Mouse (Mus musculus) neural tube, embryonic 12.5 days (tissue): ENCODE measurements around the gene Iqca. TPM values are rescaled to one million over a fixed set of nuclear protein-coding genes. Genes with fewer than 3 reads are reported as not detected.

Source experiments
- ATAC-seq: fragments of 200-750 bp; cut with Nextera tagmentation; 2 replicates; pipeline ENCODE4 v1.8.0; 2017; ENCODE audit warnings: low read depth, mild to moderate bottlenecking, moderate TSS enrichment, moderate library complexity; ENCODE audit not compliant: low FRiP score
- H3K27ac ChIP-seq: fragments of 300-500 bp; sonication (generic); 2 replicates; pipeline ENCODE4 v1.5.1; 2016
- H3K27me3 ChIP-seq: fragments of 300-500 bp; sonication (generic); replicated peaks from 2 replicates; pipeline ENCODE4 v1.6.1; 2016; ENCODE audit warnings: mild to moderate bottlenecking
- H3K36me3 ChIP-seq: fragments of 300-500 bp; sonication (generic); 2 replicates; pipeline ENCODE4 v1.6.1; 2016; ENCODE audit warnings: mild to moderate bottlenecking
- H3K4me1 ChIP-seq: fragments of 300-500 bp; sonication (generic); 2 replicates; pipeline ENCODE4 v1.6.1; 2016
- H3K4me2 ChIP-seq: fragments of 300-500 bp; sonication (generic); replicated peaks from 2 replicates; pipeline ENCODE4 v1.6.1; 2016; ENCODE audit warnings: mild to moderate bottlenecking
- H3K4me3 ChIP-seq: fragments of 300-500 bp; sonication (generic); 2 replicates; pipeline ENCODE4 v1.5.1; 2016
- H3K9ac ChIP-seq: fragments of 300-500 bp; sonication (generic); 2 replicates; pipeline ENCODE4 v1.6.1; 2016; ENCODE audit warnings: mild to moderate bottlenecking
- H3K9me3 ChIP-seq: fragments of 300-500 bp; sonication (generic); 2 replicates; pipeline ENCODE4 v1.6.1; 2016; ENCODE audit warnings: mild to moderate bottlenecking
- WGBS: fragments of 180-500 bp; shearing (Covaris S2); methylation state at CpG from one replicate; pipeline ENCODE4 v1.1.7; 2016; 5-methylcytosine and 5-hydroxymethylcytosine counted together
- polyA plus RNA-seq: library from polyadenylated mRNA; unstranded; fragments of >200 nt; fragmentation: Nextera tagmentation; extraction: Ambion mirVana; gene quantifications from 2 replicates; pipeline ENCODE4 v1.2.1, GENCODE M21; 2016

Gene Iqca
- polyA plus RNA-seq, 1 experiment from 2014 or later: 0.13 TPM

- Histone ChIP-seq H3K36me3 (no peaks in the 10 kb centered on the region), H3K9ac (no peak overlapping the region), H3K4me1 (no peaks in the 10 kb centered on the region; the same call in 1 of the 2 replicates), H3K27me3 (no peaks in the 10 kb centered on the region), H3K4me2 (no peak overlapping the region), H3K9me3 (no peaks in the 10 kb centered on the region), H3K4me3 (no peak overlapping the region), H3K27ac (no peak overlapping the region)
- no peak for ATAC-seq
- WGBS: 79% methylated on average over 6 of the region's 6 CpGs
These were observed 64.8 kb downstream of the Iqca start for GRCm38 (mm10) chr1:90088192-90088990.

- no peak overlapping the region for H3K4me2 ChIP-seq
- no peak for ATAC-seq
- no peaks in the 10 kb centered on the region for H3K9me3 ChIP-seq
- H3K9ac ChIP-seq: no peak overlapping the region
- no peak overlapping the region for H3K27ac ChIP-seq
- H3K27me3 ChIP-seq: no peaks in the 10 kb centered on the region
- 82% methylated on average over 10 of the region's 10 CpGs for WGBS
- H3K4me1 ChIP-seq: no peaks in the 10 kb centered on the region; the same call in 1 of the 2 replicates
- H3K36me3 ChIP-seq: no peaks in the 10 kb centered on the region
- no peak overlapping the region for H3K4me3 ChIP-seq
These were observed 66.7 kb downstream of the Iqca start for GRCm38 (mm10) chr1:90086461-90086860.

GRCm38 (mm10) chr1:90085526-90086157 lies 67.6 kb downstream of the Iqca start:
- H3K27me3 ChIP-seq: no peaks in the 10 kb centered on the region
- 50% methylated on average over 6 of the region's 6 CpGs for WGBS
- H3K27ac ChIP-seq: no peak overlapping the region
- H3K9ac ChIP-seq: no peak overlapping the region
- ATAC-seq: no peak
- no peak overlapping the region for H3K4me3 ChIP-seq
- H3K36me3 ChIP-seq: no peaks in the 10 kb centered on the region
- no peak overlapping the region for H3K4me2 ChIP-seq
- no peaks in the 10 kb centered on the region; the same call in 1 of the 2 replicates for H3K4me1 ChIP-seq
- no peaks in the 10 kb centered on the region for H3K9me3 ChIP-seq

GRCm38 (mm10) chr1:90076291-90076690 lies 76.9 kb downstream of the Iqca start:
- H3K9ac ChIP-seq: no peak overlapping the region
- no peaks in the 10 kb centered on the region for H3K9me3 ChIP-seq
- no peak overlapping the region for H3K4me2 ChIP-seq
- no peaks in the 10 kb centered on the region for H3K4me1 ChIP-seq
- H3K4me3 ChIP-seq: no peak overlapping the region
- no peak for ATAC-seq
- no peak overlapping the region for H3K27ac ChIP-seq
- no peaks in the 10 kb centered on the region for H3K27me3 ChIP-seq
- WGBS: 86% methylated on average over 2 of the region's 2 CpGs
- no peaks in the 10 kb centered on the region for H3K36me3 ChIP-seq

- no peak overlapping the region for H3K4me3 ChIP-seq
- H3K4me1 ChIP-seq: no peaks in the 10 kb centered on the region
- no peak for ATAC-seq
- H3K4me2 ChIP-seq: no peak overlapping the region
- H3K27ac ChIP-seq: no peak overlapping the region
- 66% methylated on average over 5 of the region's 5 CpGs for WGBS
- no peak overlapping the region for H3K9ac ChIP-seq
- H3K27me3 ChIP-seq: no peaks in the 10 kb centered on the region
- no peaks in the 10 kb centered on the region for H3K36me3 ChIP-seq
- no peaks in the 10 kb centered on the region for H3K9me3 ChIP-seq
These were observed 78.4 kb downstream of the Iqca start for GRCm38 (mm10) chr1:90074779-90075178.

- H3K4me1 ChIP-seq: no peaks in the 10 kb centered on the region
- H3K27ac ChIP-seq: no peak overlapping the region
- no peak for ATAC-seq
- H3K9ac ChIP-seq: no peak overlapping the region
- no peaks in the 10 kb centered on the region for H3K36me3 ChIP-seq
- H3K4me3 ChIP-seq: no peak overlapping the region
- H3K9me3 ChIP-seq: no peaks in the 10 kb centered on the region
- 64% methylated on average over 13 of the region's 13 CpGs for WGBS
- H3K4me2 ChIP-seq: no peak overlapping the region
- 0 out of 2 replicates have a peak, but pooled peaks cover 4% of the 10 kb centered on the region for H3K27me3 ChIP-seq
These were observed 81.2 kb downstream of the Iqca start for GRCm38 (mm10) chr1:90071812-90072580.

- ATAC-seq: no peak
These were observed 92.6 kb downstream of the Iqca start for GRCm38 (mm10) chr1:90060599-90060998.

GRCm38 (mm10) chr1:90060054-90060453 lies 93.1 kb downstream of the Iqca start:
- ATAC-seq: no peak
- Histone ChIP-seq H3K9me3 (no peaks in the 10 kb centered on the region), H3K4me2 (no peak overlapping the region), H3K27me3 (no peaks in the 10 kb centered on the region; the same call in 1 of the 2 replicates), H3K27ac (no peak overlapping the region), H3K4me1 (no peaks in the 10 kb centered on the region), H3K9ac (no peak overlapping the region), H3K36me3 (no peaks in the 10 kb centered on the region), H3K4me3 (no peak overlapping the region)
- 73% methylated on average over 3 of the region's 3 CpGs for WGBS

More at GRCm38 (mm10) chr1:90060599-90060998, 92.6 kb downstream of the Iqca start:
- Histone ChIP-seq H3K36me3 (no peaks in the 10 kb centered on the region), H3K9ac (no peak overlapping the region), H3K27me3 (no peaks in the 10 kb centered on the region; the same call in 1 of the 2 replicates), H3K27ac (no peak overlapping the region), H3K9me3 (no peaks in the 10 kb centered on the region), H3K4me3 (no peak overlapping the region), H3K4me2 (no peak overlapping the region), H3K4me1 (no peaks in the 10 kb centered on the region)
- WGBS: 22% methylated on average over 7 of the region's 7 CpGs

- 89% methylated on average over 4 of the region's 4 CpGs for WGBS
- peaks cover 17% of the 10 kb centered on the region for H3K4me1 ChIP-seq
- no peak overlapping the region for H3K9ac ChIP-seq
- H3K36me3 ChIP-seq: no peaks in the 10 kb centered on the region
- no peak overlapping the region for H3K4me2 ChIP-seq
- no peak overlapping the region for H3K27ac ChIP-seq
- H3K9me3 ChIP-seq: no peaks in the 10 kb centered on the region
- H3K27me3 ChIP-seq: no peaks in the 10 kb centered on the region; the same call in 1 of the 2 replicates
- H3K4me3 ChIP-seq: no peak overlapping the region
- ATAC-seq: no peak
These were observed 98.2 kb downstream of the Iqca start for GRCm38 (mm10) chr1:90054991-90055390.

GRCm38 (mm10) chr1:90051347-90051746 lies 101.9 kb downstream of the Iqca start:
- no peaks in the 10 kb centered on the region for H3K9me3 ChIP-seq
- no peak for ATAC-seq
- H3K4me2 ChIP-seq: no peak overlapping the region
- H3K4me3 ChIP-seq: no peak overlapping the region
- no peaks in the 10 kb centered on the region for H3K36me3 ChIP-seq
- no peak overlapping the region for H3K9ac ChIP-seq
- WGBS: 23% methylated on average over 5 of the region's 5 CpGs
- no peak overlapping the region for H3K27ac ChIP-seq
- no peaks in the 10 kb centered on the region for H3K27me3 ChIP-seq
- H3K4me1 ChIP-seq: peaks cover 22% of the 10 kb centered on the region

GRCm38 (mm10) chr1:90050046-90050739 lies 103.0 kb downstream of the Iqca start:
- Histone ChIP-seq H3K27me3 (no peaks in the 10 kb centered on the region), H3K4me3 (no peak overlapping the region), H3K36me3 (no peaks in the 10 kb centered on the region), H3K4me1 (peaks cover 22% of the 10 kb centered on the region), H3K9me3 (no peaks in the 10 kb centered on the region), H3K9ac (0 out of 2 replicates have a peak overlapping the region, but pooled peaks have one; percentile 3), H3K27ac (peak overlapping the region; percentile 39), H3K4me2 (peak overlapping the region; percentile 44)
- WGBS: 11% methylated on average over 20 of the region's 20 CpGs
- ATAC-seq: peak; percentile 75
